Mouse (Mus musculus): ENCODE results near the gene Hdgfl2.
A peak's percentile ranks its signal among the peaks of the same experiment; 100 is the strongest.

DNA sequence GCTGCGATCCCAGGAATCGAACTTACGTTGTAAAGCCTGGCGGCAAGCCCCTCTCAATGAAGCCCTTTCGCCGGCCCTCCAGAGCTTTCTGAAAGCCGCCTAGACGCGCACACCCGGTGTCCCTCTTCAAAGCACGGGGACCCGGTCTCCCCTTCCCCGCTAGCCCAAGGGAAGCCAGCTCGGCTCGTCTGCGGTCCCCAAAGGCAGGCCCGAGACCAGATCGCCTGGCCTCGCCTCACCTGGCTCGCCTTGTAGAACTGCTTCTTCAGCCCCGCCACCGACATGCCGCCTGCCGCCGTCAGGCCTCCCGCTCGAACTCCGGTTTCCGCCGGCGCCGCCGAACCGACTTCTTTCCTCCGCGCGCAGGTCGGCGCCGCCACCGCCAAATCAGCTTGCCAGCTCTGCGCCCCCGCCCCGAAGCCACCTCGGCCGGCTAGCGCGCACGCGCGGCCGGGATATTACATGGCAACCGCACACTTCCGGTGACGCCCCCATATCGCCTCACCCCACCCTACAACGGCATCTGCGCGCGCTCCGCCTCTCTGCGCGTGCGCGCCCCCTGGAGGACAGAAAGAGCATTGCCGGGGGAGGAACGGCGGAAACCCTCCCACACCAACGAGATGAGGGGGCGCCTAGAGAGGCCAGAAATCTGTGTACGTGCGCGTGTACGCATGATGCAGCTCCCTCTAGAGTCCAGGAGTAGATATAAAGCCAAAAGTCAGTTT is 43.1 kb upstream of the Hdgfl2 start, which contains the start of gene Sh3gl1:
- TF ChIP-seq EP300 (IDR thresholded peaks at IDR 0.05; ENCODE audit: low read depth) (peak; percentile 53; the same call in 1 of the 2 replicates), CTCF (IDR thresholded peaks at IDR 0.05; ENCODE audit: low read depth) (peak; percentile 99)

Data from liver, embryonic 14.5 days (tissue).